Mouse (Mus musculus) brain, embryonic 14.5 days (tissue): ENCODE measurements around the gene Gpr155.

Experiments
- CTCF ChIP-seq: fragments of 200-500 bp; IDR thresholded peaks from 2 replicates; pipeline ENCODE4 v1.5.1; 2012; ENCODE audit warnings: inconsistent platforms, mild to moderate bottlenecking, moderate library complexity, borderline replicate concordance; ENCODE audit not compliant: insufficient read depth, insufficient read length; ENCODE audit errors: extremely low read depth
- POLR2A ChIP-seq: fragments of 200-500 bp; IDR thresholded peaks from 2 replicates; pipeline ENCODE4 v1.6.1; 2012; ENCODE audit warnings: mild to moderate bottlenecking, inconsistent platforms, borderline replicate concordance; ENCODE audit not compliant: poor library complexity, insufficient read depth, insufficient read length, severe bottlenecking; ENCODE audit errors: extremely low read depth

- TF ChIP-seq CTCF: no peak
- no peak for TF ChIP-seq POLR2A
Measured at GRCm38 (mm10) chr2:73378326-73378725, 8.0 kb downstream of the Gpr155 start.
